Mouse (Mus musculus) CD4-positive helper T cell, adult 2 months (primary cell): ENCODE measurements around the gene Rps6kb1.
A peak's percentile ranks its signal among the peaks of the same experiment; 100 is the strongest.

Experiments used
- DNase-seq: peaks from one replicate; pipeline ENCODE4 v3.0.0-alpha.2; 2012; ENCODE audit warnings: low read depth, missing footprints, low spot score

The Rps6kb1 gene

DNA sequence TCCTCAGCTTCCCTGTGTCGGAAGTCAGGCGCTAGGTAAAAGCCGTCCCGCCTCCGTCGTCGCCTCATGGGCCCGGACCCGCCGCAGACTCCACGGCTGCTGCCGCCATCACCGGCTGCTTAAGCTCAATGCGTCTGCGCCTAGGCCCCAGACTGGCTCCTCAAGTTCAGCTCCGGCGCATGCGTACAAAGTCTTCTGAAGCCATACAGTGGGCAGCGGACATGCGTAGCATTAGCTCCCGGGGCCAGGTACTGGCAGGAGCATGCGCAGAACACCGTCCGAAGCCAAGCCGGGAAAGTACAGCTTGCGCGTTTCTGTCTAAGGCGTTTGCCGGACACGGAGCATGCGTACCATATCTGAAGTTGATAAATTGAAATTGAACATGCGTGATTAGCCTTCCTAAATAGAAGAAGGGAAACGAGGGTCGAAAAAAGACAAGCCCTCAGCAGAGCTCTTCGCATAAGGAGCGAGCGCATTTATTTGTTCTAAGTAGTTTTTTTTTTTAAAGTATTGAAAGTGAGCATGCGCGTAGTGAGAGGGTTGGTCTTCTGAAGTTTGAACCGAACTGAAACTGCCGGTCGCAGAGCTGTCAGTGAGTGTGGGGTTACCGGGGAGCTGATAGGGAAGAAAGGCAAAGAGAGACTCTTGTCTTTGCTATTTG is at the start of gene Rps6kb1, which contains the start of gene Tubd1:
TSS of gene Rps6kb1 (minus strand) at position 167 of the 661 bp plus-strand sequence.
TSS of gene Tubd1 (plus strand) at position 353 of the 661 bp plus-strand sequence.
- peak; percentile 100 for DNase-seq

DNA sequence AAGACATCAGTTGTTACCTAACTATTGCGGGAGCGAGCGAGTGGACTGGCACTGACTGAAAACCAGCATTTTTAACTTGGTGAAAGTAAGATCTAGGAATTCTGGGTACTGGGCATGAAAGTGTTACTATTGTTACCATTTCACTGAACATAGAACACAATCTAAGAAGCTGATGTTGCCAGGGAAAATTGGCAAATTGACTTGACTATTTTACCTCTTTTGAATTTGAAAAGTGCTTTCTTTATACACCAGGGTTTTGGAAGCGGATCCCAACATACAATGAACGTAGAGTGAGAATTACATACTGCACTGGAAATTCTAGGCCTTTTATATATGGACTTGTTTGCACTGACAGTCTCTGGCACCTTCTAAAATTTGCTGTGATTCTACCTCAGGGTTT is 48.8 kb upstream of the Rps6kb1 start:
- no peak for DNase-seq

DNA sequence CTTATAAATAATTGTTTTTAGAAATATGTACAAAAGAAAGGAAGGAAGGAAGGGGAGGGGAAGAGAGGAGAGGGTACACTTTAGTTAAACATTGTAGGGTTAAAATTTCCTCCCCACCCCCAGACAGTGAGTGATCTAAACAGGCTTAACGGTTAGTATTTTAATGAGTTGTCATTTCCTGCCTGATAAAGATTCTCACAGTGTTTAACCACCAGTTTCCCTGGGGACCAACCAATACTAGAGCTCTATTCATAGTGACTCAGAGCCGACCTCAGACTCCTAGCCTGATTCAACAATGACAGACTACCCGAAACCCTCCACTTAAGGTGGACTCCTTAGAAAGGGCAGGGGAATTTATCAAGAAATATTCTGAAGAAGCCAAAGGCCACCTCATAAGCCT is 48.4 kb upstream of the Rps6kb1 start:
- peak; percentile 89 for DNase-seq

DNA sequence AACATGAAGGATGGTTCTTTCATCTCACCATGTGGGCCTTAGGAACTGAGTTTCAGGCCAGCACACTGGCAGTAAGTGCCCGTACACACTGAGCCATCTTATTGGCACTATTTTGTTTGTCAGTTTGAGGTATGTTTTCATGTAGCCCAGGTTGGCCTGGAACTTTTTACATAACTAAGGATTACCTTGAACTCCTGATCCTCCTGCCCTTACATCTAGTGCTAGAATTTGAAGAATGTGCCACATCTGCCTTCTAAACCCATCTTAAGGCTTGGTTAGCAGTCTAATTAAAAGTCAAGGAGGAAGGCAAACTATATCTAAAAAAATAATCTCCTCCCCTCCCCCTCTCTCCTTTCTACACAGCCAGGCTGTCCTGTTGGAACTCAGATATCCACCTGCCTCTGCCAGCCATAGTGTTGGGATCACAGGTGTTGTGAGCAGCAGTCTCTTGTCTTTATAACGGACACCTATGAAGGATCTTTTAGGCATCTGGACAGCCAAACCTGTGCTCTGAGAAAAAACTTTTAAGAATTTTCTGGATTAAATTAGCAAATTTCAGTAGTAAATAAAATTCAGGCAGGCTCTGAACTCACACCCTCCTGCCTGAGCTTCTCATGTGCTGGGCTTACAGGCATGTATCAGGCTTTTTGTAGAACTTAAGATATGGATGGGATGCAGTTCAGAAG is 47.5 kb upstream of the Rps6kb1 start:
- peak; percentile 23 for DNase-seq

DNA sequence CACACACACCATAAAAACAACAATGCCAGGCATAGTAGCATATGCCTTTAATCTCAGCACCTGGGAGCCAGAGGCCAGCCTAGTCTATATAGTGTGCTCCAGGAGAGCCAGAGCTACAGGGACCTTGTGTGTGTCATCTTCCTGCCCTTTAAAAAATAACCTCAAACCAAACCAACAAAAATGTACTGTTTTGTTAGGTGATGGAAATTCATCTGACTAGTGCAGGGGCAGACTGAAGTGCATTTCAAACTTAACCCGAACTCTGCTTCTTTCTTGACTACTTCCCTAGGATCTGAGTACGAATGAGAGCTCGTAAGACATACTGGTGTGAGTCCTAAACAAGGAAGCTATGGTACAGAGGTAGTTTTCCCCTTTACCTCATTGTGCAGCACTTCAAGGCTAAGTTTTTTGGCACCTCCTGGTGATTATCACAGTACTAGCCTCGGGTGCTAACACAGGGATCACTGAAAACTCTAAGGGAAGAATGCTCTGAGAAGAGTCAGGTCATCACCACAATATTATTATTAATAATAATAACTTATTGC is 46.8 kb upstream of the Rps6kb1 start:
- peak; percentile 73 for DNase-seq

DNA sequence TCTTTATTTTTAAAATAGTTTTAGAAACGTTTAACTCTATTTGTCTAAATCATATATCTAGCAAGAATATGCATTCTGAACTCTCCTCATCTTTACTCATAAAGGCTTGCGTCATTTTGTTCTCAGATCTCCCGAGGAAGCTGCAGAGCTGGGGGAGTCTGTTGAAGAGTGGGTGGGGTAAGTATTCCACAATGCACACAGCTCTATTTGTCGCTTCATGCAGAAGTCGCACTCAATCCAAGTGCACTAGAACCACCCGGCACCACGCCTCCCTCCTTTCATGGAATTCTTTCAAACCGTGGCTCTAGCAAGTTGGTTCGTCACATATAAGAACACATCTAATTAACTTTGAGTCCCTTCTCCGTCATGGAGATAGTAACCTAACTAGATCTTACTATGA is 46.0 kb upstream of the Rps6kb1 start:
- DNase-seq = peak; percentile 68

DNA sequence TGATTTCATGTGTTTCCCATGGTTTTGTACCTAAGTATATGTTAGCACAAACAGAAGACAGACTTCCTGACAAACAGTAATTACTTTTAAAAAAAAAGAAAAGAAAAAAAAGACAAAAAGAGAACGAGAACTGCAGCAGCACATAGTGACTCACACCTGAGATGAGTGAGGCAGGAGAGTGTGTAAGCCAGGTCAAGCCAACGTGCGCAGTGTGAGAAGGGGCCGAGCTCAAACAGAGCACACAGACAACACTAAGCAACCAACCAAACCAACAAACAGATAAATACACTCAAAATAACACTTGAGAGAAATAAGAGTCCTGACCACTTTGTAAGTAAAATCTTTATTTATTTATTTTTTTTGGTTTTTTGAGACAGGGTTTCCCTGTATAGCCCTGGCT is 45.5 kb upstream of the Rps6kb1 start:
- DNase-seq = peak; percentile 77

DNA sequence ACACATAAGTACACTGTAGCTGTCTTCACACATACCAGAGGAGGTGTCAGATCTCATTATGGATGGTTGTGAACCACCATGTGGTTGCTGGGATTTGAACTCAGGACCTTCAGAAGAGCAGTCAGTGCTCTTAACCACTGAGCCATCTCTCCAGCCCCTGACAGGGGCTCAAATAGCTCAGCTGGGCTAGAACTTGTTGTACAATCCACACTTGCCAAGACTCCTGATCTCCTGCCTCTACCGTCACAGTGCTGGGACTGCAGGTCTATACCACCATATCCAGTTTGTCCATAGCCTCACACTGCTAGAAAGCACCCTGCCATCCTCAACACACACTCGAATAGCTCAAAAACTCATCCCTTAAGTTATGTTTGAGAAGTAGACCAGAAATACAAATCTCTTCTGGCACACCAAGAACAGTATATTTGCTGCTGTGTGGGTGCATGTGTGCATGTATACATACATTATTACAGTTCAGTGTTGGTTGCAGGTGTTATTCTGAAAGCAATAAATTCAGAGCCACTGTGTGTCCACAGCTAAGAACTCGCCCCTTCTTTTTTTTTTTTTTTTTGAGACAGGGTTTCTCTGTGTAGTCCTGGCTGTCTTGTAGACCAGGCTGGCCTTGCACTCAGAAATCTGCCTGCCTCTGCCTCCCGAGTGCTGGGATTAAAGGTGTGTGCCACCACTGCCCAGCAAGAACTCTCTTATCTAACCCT is 44.1 kb upstream of the Rps6kb1 start:
- DNase-seq = peak; percentile 25

DNA sequence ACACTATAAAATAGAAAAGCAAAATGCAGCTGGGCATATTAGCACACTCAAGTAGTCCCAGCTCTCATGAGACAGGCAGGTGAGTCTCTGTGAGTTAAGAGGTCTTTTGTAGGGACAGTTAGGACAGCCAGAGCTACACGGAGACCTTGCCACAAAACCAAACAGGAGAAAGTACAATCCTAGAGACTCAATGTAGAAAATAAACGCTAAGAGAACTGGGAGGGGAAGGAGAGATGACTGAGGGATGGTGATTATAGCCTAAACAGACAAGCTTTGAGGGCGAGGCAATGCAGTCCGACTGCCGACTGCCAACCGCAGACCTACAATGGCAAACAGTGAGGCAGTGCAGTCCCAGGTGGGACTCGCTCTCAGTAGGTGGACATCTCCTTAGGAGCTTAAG is 43.2 kb upstream of the Rps6kb1 start:
- peak; percentile 61 for DNase-seq

DNA sequence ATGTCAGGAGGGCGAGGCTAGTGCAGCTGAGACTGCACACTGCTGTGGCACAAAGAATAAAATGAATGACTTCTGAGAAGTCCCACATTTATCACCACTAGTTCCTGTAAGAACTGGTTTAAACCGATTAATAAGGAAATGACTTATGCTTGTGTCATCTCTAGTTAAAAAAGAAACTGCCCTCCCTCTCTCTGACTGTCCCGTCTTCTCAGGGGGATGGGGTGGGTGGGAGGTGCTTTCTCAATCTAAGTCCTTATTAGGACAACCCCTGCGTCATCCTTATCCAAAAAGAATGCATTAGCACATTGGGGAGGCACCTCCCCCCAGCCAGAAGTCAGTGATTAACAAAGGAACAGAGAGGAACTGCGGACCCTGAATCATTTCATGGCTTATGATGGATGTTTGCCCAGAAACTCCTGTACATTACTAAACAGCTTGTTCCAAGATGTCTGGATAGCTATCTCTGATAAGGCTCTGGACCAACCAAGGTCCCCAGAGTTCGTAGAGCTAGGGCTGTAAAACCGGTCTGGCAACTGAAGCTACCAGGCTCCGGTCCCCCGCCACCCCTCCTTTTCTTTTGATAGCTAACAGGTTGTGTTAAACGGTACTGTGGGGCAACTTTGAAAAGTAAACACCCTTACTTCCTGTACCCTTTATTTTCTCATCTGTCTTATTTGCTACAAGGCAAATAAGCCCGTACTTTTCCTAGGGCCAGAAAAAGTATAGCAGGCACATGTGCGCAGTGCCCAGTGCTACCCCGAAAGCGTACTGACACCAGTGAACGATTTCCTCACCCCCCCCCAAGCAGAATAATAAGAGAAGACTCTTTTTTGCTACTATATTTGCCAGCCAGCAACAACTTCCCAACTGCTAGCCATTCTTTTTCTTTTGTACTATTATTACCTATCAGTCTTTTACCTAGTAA is 42.5 kb upstream of the Rps6kb1 start:
- DNase-seq = peak; percentile 96

DNA sequence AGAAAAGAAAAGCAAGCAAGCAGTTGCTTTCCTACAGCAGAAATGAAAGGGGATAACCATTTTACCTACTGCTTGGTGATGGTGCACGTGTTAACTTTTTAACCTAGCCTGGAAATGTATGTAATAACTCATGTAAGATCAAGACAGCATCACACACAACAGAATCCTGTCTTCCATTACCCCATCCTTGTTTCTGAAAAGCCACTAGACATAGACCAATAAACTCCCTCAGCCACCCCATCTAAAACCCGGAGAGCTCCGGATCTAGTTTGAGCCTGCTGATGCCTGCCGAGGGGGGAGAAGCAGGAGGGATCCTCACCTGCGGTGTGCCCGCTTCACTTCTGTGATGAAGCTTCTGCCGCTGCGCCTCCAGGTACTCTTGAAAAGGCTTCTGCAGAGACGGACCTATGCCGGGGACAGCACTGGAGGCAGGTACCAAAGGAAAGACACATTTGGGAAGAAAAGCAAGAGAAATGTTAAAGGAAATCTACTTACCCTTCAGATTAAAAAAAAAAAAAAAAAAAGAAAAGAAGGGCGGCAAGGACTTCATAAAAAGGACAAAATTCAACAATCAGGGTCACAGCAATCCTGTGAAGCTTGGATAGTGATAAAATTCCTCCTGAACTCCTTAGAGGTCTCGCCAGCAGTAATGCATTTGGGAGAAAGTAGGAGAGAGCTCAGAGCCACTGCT is 41.7 kb upstream of the Rps6kb1 start:
- peak; percentile 84 for DNase-seq

DNA sequence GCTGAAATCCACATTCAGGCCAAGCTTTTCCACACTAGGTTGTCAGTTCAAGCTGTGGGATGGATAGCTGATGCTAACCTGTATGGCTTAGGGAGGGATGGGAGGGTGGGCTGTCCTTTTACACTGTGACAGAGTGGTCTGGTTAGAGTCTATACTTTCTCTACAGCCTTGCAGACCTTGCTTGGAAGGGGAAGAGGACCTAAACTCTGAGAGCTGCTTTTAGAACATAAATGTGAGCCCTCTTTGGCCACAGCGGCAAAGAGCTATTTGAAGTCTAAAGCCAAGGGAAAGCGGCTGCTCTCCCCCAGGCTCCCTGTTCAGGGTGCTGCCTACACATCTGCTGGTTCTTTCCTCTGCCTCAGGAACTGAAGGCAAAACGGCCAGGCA is 41.0 kb upstream of the Rps6kb1 start:
- peak; percentile 57 for DNase-seq

DNA sequence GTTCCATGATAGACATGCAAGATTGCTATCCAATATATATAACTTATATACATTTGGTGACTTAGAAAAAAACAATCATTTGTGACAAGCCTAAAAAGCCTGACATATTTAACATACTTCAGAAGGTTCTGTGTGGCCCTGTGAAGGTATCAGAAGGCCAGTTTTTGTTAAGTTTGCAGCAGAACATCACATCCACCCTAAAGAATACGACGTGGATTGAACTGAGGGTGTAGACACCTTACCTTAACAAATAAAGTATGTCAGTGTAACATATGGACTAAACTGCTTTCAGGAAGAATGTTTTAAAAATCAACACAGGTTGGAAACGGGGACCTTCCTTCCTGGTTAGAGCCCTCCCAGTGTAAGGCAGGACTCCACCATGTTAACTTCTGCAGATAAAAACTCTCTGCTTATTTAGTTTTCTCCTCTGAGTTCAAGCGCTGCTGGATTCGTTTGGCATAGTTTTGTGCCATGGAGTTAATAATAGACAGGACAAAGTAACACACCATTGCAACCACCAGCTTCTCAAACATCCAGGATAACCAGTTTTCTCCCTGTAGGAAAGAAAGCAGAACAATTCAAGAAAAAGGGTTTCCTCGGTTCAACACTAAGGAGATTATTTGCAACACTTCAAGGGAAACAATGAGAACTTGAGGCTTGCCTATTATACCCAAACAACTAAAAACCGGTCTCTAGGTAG is 40.4 kb upstream of the Rps6kb1 start:
- DNase-seq = peak; percentile 58

DNA sequence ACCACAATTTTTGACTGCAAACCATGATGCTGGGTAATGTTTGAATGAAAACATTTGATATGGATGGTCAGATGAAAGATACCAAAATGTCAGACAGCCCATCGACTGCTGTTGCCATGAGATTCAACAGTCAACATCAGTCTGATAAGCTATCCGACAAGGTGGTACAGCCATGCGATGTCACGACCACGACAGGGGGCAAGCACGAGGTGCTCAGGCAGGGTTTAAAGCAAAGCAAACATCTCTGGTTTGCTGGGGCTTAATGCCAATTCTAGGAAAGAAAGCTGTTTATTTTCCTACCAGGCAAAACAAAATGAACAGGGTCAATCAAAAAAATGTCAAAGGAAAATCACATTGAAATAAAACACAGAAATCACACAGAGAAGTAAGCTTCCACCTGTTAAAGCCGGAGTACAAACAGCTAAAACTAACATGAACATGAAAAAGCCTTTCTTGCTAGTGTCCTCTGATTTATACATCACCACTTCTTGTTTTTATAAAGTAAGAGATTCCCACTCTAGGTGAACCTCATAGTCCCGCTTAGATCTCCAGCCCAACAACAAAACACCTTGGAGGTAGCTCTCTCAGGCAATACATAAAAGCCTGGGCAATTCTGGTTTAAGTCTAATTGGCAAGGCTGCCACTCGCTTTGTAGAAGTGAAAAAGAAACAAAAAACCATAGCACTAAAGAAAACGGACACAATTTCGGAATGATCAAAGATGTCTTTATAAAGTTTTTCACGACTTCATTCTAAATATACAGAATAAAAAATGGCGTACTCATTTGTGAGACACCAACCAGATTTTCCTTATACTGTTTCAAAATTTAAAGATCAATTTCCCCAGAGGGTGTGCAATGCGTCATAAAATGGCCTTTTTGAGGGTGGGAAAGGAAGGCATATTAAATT is 39.6 kb upstream of the Rps6kb1 start:
- DNase-seq = peak; percentile 56

DNA sequence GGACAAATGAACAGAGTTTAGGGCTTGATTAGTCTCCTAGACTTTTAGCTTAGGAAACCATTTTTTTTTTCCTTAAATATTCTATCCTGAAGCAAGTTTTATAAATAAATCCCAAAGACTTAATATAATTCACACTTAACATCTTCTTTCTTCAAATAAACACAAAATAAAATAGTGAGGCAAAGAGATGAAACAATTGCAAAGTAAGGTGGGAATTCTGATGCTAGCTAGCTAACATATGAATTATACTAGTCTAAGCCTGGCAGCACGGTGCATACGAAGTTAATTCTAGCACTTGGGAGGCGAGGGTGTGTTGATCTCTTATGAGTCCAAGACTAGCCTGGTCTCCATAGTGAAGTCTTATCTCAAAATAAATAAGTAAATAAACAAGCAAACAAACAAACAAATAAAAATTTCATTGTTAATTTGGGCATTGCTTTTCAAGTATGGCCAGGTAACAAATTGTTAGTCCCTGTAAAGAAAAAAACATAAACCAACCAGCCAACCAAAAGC is 38.8 kb upstream of the Rps6kb1 start:
- DNase-seq = peak; percentile 46

DNA sequence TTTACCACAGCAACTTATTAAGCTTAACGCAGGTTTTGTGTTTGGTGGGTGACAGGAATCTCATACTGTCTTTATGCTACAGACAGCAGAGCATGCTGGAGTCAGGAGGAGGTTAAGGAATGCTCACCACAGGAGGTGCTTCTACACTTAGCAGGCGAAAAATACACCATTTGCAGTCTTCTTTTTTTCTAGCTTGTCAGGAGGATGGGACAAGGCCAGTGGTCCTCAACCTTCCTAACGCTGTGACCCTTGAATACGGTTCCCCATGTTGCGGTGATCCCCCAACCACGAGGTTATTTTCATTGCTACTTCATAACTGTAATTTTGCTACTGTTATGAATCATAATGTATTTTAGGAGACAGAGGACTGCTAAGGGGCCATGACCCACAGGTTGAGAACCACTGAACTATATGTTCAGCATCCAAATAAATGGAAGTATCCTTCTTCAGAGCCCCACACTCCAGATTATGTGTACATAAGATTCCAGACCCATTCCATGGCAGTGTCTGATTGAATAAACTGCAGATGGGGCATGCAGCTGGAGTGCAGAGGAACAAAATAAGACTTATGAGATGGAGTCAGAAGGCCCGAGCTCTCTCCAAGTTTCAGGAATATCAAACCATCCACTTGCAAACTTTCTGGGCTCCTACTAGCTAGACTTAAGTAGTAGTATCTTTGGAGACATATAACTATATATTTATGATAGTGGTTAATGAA is 38.1 kb upstream of the Rps6kb1 start:
- DNase-seq = no peak

DNA sequence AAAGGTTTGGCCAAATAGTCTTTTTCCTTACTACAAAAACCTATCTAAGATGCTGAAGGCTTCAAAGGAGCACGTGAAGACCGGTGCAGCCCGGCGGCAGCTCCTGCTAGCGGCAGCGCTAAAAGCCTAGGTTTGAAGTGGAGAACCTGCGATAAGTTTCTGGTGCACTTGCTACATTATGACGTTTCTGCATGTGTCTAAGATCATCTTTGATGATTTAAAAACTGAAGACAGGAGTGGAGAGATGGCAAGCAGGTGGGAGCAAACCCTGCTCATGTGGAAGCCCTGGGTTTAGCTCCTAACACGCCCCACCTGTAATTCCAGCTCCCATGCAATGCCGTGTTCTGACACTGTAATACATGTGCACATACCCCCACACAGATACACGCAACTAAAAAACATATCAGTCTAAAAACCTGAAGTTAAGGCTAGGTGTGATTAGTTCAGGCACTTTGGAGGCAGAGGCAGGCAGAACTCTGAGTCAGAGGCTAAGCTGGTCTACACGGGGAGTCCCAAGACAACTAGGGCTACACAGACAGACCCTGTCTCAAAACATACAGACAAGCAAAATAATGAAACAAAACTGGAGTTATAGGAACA is 37.4 kb upstream of the Rps6kb1 start:
- peak; percentile 86 for DNase-seq
